In genomic region chr4:58032714-58033113, GRCm38 (mm10) we compare ENCODE assay signal across 33 mouse cellular contexts. TPM values are rescaled to one million over a fixed set of nuclear protein-coding genes. Genes with fewer than 3 reads are reported as not detected.
DNase-seq lines count a peak whose midpoint lies in the region; TF ChIP-seq lines count a peak whose summit lies in the region.
"Had no signal": no experiment of that assay in that cellular context is flagged by ENCODE, and none has a peak within 500 bp of the region (broad histone marks: within the 10 kb centered on the region; RNA-seq: fewer than 3 reads in every experiment).

No protein-coding gene starts in this region.

- no peak overlapping the region for H3K4me3 ChIP-seq in embryonic fibroblast, embryonic 13.5 days (ENCODE audit: insufficient read depth, low read length)
- H3K4me3 ChIP-seq: embryonic facial prominence, embryonic 10.5 days; heart, adult 2 months; hindbrain, embryonic 13.5 days had no signal

- TF ChIP-seq CTCF in embryonic fibroblast, embryonic 13.5 days (IDR thresholded peaks at IDR 0.05; ENCODE audit: borderline replicate concordance, insufficient read depth, low read length), result no peak

- no peak for TF ChIP-seq POLR2A in embryonic fibroblast, embryonic 13.5 days (IDR thresholded peaks at IDR 0.05; ENCODE audit: low read depth, low read length)

- DNase-seq in left cerebral cortex, adult 18-20 months (ENCODE audit: low spot score in 2 of 2), result peak; percentile 1 to 3
- DNase-seq in left cerebral cortex, adult 11 months (ENCODE audit: low spot score), result no peak
- DNase-seq in urinary bladder, postnatal 14 days (ENCODE audit: low spot score), result peak; percentile 11
- DNase-seq in urinary bladder, postnatal 25 days (ENCODE audit: low spot score), result no peak
- no peak for DNase-seq in adrenal gland, postnatal 36 days
- no peak for DNase-seq in heart, postnatal 4 days
- DNase-seq: cerebellum, adult 11-12 months; cerebellum, postnatal 10 days; gastrocnemius, postnatal 10 days; heart, adult 2 months; kidney, adult 18-20 months; layer of hippocampus, adult 9-11 months; liver, postnatal 0 days; thymus, adult 18-20 months; thymus, postnatal 4 days had no signal

- H3K27ac ChIP-seq in embryonic fibroblast, embryonic 13.5 days (ENCODE audit: insufficient read depth, low read length), result peak overlapping the region; percentile 29; the same call in 1 of the 2 replicates
- H3K27ac ChIP-seq: embryonic facial prominence, embryonic 10.5 days; heart, adult 2 months; hindbrain, embryonic 13.5 days had no signal

- peaks cover 4% of the 10 kb centered on the region for H3K4me1 ChIP-seq in embryonic fibroblast, embryonic 13.5 days (ENCODE audit: control insufficient read depth, insufficient read depth, low read length)
- H3K4me1 ChIP-seq: hindbrain, embryonic 13.5 days had no signal

RNA-seq across cellular contexts. Expression of gene Txndc8, which starts 23.8 kb away (rescaled TPM):
- not detected for total RNA-seq in left cerebral cortex, adult 18-20 months (2021)
- polyA plus RNA-seq in embryonic fibroblast, embryonic 13.5 days (2011; ENCODE audit: insufficient read length, low read depth, missing spikeins), result not detected in 2 replicates
- total RNA-seq in adrenal gland, postnatal 36 days (2021), result not detected
- total RNA-seq in heart, postnatal 4 days (2021), result not detected
- total RNA-seq: adrenal gland, postnatal 4 days; gastrocnemius, postnatal 10 days; heart, adult 2 months; heart, postnatal 25 days; left cerebral cortex, adult 8-10 months; liver, adult 2 months; midbrain, postnatal 0 days had no signal
- polyA plus RNA-seq: cortical plate, adult 2 months; embryonic facial prominence, embryonic 10.5 days; forebrain, embryonic 11.5 days; heart, adult 2 months; heart, embryonic 14.5 days; hindbrain, embryonic 13.5 days; kidney, embryonic 16.5 days; large intestine, adult 2 months; limb, embryonic 11.5 days; liver, adult 2 months; liver, postnatal 0 days; lung, postnatal 0 days; midbrain, embryonic 11.5 days; midbrain, postnatal 0 days; neural tube, embryonic 14.5 days; spleen, adult 2 months had no signal

Comparison
In these comparisons a context has a peak if more than half of its experiments do, and no peak if none do; other contexts are left out.
1. DNase-seq: peak in left cerebral cortex, adult 18-20 months (2 of 2) and urinary bladder, postnatal 14 days (single experiment); none in left cerebral cortex, adult 11 months (single experiment), urinary bladder, postnatal 25 days (single experiment), adrenal gland, postnatal 36 days (0 of 2) and heart, postnatal 4 days (single experiment).